Mouse (Mus musculus) liver, embryonic 14.5 days (tissue): ENCODE data around the gene Nedd9. TPM values are rescaled to one million over a fixed set of nuclear protein-coding genes. Genes with fewer than 3 reads are reported as not detected.

Experiments used
- ATAC-seq: fragments of 200-750 bp; cut with Nextera tagmentation; 2 replicates; pipeline ENCODE4 v1.8.0; 2017; ENCODE audit warnings: moderate number of reproducible peaks, mild to moderate bottlenecking, moderate library complexity; ENCODE audit not compliant: insufficient read depth
- DNase-seq, 3 experiments: peaks; one replicate each; pipeline ENCODE4 v3.0.0-alpha.2; 2012 to 2013; ENCODE audit warnings: low read depth in 3 of 3, low spot score in 3 of 3
- H3K27ac ChIP-seq: fragments of 300-500 bp; sonication (generic); 2 replicates; pipeline ENCODE4 v1.5.1; 2014; ENCODE audit warnings: moderate library complexity, mild to moderate bottlenecking, control low read depth, inconsistent platforms
- H3K27me3 ChIP-seq: fragments of 300-500 bp; sonication (generic); 2 replicates; pipeline ENCODE4 v1.6.1; 2014; ENCODE audit warnings: mild to moderate bottlenecking, low read length, moderate library complexity; ENCODE audit not compliant: control insufficient read depth, insufficient read depth
- H3K36me3 ChIP-seq: fragments of 300-500 bp; sonication (generic); replicated peaks from 2 replicates; pipeline ENCODE4 v1.6.1; 2014; ENCODE audit warnings: low read depth; ENCODE audit not compliant: control insufficient read depth, insufficient read depth
- H3K4me1 ChIP-seq, 2 experiments: fragments of 200-500 bp in 1 of 2; fragments of 300-500 bp in 1 of 2; sonication (generic) in 1 of 2; replicated peaks; 2 replicates each; pipeline ENCODE4 v1.6.1; 2012 to 2014; ENCODE audit warnings: antibody characterized with exemption in 1 of 2, inconsistent platforms in 1 of 2, low read length in 1 of 2; ENCODE audit not compliant: control insufficient read depth in 2 of 2, insufficient read depth in 2 of 2
- H3K4me2 ChIP-seq: fragments of 300-500 bp; sonication (generic); 2 replicates; pipeline ENCODE4 v1.6.1; 2014; ENCODE audit warnings: low read depth, mild to moderate bottlenecking, control low read depth, moderate library complexity
- H3K4me3 ChIP-seq, 2 experiments: fragments of 200-500 bp in 1 of 2; fragments of 300-500 bp in 1 of 2; sonication (generic) in 1 of 2; 2 replicates each; pipeline ENCODE4 v1.5.1; 2012 to 2014; ENCODE audit warnings: low read depth in 2 of 2, low read length in 2 of 2, mild to moderate bottlenecking in 2 of 2, control low read depth in 1 of 2, inconsistent platforms in 1 of 2, moderate library complexity in 1 of 2; ENCODE audit not compliant: insufficient read depth in 1 of 2
- H3K9ac ChIP-seq: fragments of 300-500 bp; sonication (generic); replicated peaks from 2 replicates; pipeline ENCODE4 v1.6.1; 2014; ENCODE audit warnings: mild to moderate bottlenecking, control low read depth, moderate library complexity
- H3K9me3 ChIP-seq: fragments of 300-500 bp; sonication (generic); 2 replicates; pipeline ENCODE4 v1.6.1; 2016; ENCODE audit warnings: low read length, mixed read lengths; ENCODE audit not compliant: control insufficient read depth
- CTCF ChIP-seq: IDR thresholded peaks from 2 replicates; pipeline ENCODE4 v1.5.1; 2016; ENCODE audit warnings: antibody characterized with exemption, low read depth, control low read depth
- EP300 ChIP-seq: IDR thresholded peaks from 2 replicates; pipeline ENCODE4 v1.6.1; 2016; ENCODE audit warnings: antibody characterized with exemption, low read depth
- WGBS: fragments of 180-500 bp; shearing (Covaris S2); extraction: QIAGEN DNeasy Blood & Tissue Kit; methylation state at CpG from one replicate; pipeline ENCODE4 v1.1.7; 2014; ENCODE audit not compliant: insufficient replicate concordance; 5-methylcytosine and 5-hydroxymethylcytosine counted together
- polyA plus RNA-seq, 2 experiments: library from polyadenylated mRNA; depleted of rRNA in 1 of 2; stranded (reverse) in 1 of 2; unstranded in 1 of 2; fragments of >200 nt; fragmentation: Nextera tagmentation in 1 of 2; extraction: Ambion mirVana in 1 of 2; gene quantifications; 2 replicates each; pipeline versions ENCODE4 v1.2.1 to v1.2.3; 2012 to 2014

Gene Nedd9
- polyA plus RNA-seq, 2 experiments, result 1.2 to 2.7 TPM

DNA sequence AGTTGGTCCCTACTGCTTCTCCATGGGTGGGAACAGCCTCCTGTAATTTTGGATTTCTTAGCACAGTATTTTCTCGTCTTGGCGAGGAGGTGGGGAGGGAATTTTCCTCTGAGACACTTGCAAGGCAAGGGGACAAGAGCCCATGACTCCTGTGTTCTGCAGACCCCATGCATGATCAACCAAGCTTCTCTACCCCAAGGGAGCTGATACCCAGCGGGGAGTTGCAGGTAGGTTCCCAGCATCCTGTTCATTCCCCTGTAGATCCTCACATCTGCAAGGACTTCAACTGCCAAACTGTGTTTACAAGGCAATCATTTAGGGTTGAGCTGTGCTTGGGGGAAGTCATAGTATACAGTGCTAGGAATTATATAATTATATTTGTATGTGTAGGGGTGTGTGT lies 60.1 kb downstream of the Nedd9 start:
- 62% methylated on average over 3 of the region's 3 CpGs for WGBS
- Histone ChIP-seq H3K4me2 (no peak overlapping the region), H3K27ac (no peak overlapping the region), H3K9ac (no peak overlapping the region), H3K27me3 (no peaks in the 10 kb centered on the region), H3K9me3 (no peaks in the 10 kb centered on the region), H3K4me3 (no peak overlapping the region), H3K36me3 (no peaks in the 10 kb centered on the region), H3K4me1 (no peaks in the 10 kb centered on the region; a peak in 1 of 4 replicates)
- ATAC-seq (no peak), DNase-seq (no peak)
- TF ChIP-seq CTCF (no peak), EP300 (no peak)

GRCm38 (mm10) chr13:41423463-41424074 lies 63.6 kb downstream of the Nedd9 start:
- Histone ChIP-seq H3K9me3 (no peaks in the 10 kb centered on the region), H3K27ac (no peak overlapping the region), H3K4me2 (no peak overlapping the region), H3K27me3 (no peaks in the 10 kb centered on the region), H3K36me3 (no peaks in the 10 kb centered on the region), H3K4me1 (peaks cover 0 to 2% of the 10 kb centered on the region in 2 experiments; a peak in 2 of 4 replicates), H3K9ac (no peak overlapping the region), H3K4me3 (no peak overlapping the region)
- TF ChIP-seq CTCF (no peak), EP300 (no peak)
- DNase-seq (peak in 2 of 3 experiments; percentile 9 to 22), ATAC-seq (peak; percentile 47; the same call in 1 of the 2 replicates)
- 59% methylated on average over 10 of the region's 10 CpGs for WGBS

GRCm38 (mm10) chr13:41422581-41422980 lies 64.6 kb downstream of the Nedd9 start:
- no peak for ATAC-seq
- H3K9ac ChIP-seq, result no peak overlapping the region
- peaks cover 0 to 2% of the 10 kb centered on the region in 2 experiments; a peak in 2 of 4 replicates for H3K4me1 ChIP-seq
- no peak overlapping the region for H3K4me3 ChIP-seq
- H3K4me2 ChIP-seq, result no peak overlapping the region
- no peaks in the 10 kb centered on the region for H3K27me3 ChIP-seq
- H3K36me3 ChIP-seq, result no peaks in the 10 kb centered on the region
- H3K9me3 ChIP-seq, result no peaks in the 10 kb centered on the region
- no peak for TF ChIP-seq EP300
- no peak for TF ChIP-seq CTCF
- H3K27ac ChIP-seq, result no peak overlapping the region
- no peak for DNase-seq
- 72% methylated on average over 5 of the region's 5 CpGs for WGBS

DNA sequence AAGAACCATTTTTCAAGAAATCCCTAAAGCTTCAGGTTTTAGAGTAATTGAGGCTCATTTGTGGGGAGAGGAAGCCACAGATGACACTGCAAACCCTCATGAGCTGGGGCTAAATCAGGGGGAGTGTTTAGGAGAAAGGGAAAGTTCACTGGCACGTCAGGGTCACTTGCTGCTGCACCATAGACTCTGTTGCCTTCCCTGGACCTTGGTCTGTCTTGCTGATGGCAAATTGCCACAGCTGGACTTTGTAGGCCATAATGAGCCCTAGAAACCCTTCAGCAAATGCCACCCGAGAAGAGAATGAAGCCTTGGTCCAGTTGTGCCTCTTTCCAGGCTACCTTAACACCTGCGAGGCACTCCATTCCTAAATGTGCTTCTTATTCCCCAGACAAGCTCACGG lies 66.8 kb downstream of the Nedd9 start:
- Histone ChIP-seq H3K9ac (no peak overlapping the region), H3K36me3 (no peaks in the 10 kb centered on the region), H3K4me2 (no peak overlapping the region), H3K9me3 (no peaks in the 10 kb centered on the region), H3K27ac (no peak overlapping the region), H3K27me3 (no peaks in the 10 kb centered on the region), H3K4me3 (no peak overlapping the region), H3K4me1 (peaks cover 0 to 2% of the 10 kb centered on the region in 2 experiments; a peak in 2 of 4 replicates)
- ATAC-seq (no peak), DNase-seq (no peak)
- WGBS, result 58% methylated on average over 4 of the region's 4 CpGs
- TF ChIP-seq EP300, result no peak
- no peak for TF ChIP-seq CTCF

- H3K4me2 ChIP-seq, result no peak overlapping the region
- H3K36me3 ChIP-seq, result no peaks in the 10 kb centered on the region
- no peaks in the 10 kb centered on the region for H3K27me3 ChIP-seq
- no peaks in the 10 kb centered on the region for H3K9me3 ChIP-seq
- 53% methylated on average over 13 of the region's 13 CpGs for WGBS
- ATAC-seq (no peak), DNase-seq (no peak)
- H3K27ac ChIP-seq, result no peak overlapping the region
- no peak overlapping the region for H3K4me3 ChIP-seq
- TF ChIP-seq EP300 (no peak), CTCF (no peak)
- H3K9ac ChIP-seq, result no peak overlapping the region
- peaks cover 0 to 2% of the 10 kb centered on the region in 2 experiments; a peak in 1 of 4 replicates for H3K4me1 ChIP-seq
These were observed 68.8 kb downstream of the Nedd9 start for GRCm38 (mm10) chr13:41418198-41418869.
